Mouse (Mus musculus) ES-Bruce4 (cell line): ENCODE data around the gene Uvssa. TPM values are rescaled to one million over a fixed set of nuclear protein-coding genes. Genes with fewer than 3 reads are reported as not detected.

Source experiments
- H3K27ac ChIP-seq: 2 replicates; pipeline ENCODE4 v1.5.1; 2012; ENCODE audit warnings: low read length, inconsistent platforms; ENCODE audit not compliant: insufficient read depth
- H3K27me3 ChIP-seq: 2 replicates; pipeline ENCODE4 v1.6.1; 2012; ENCODE audit warnings: mild to moderate bottlenecking, low read length, inconsistent platforms; ENCODE audit not compliant: control insufficient read depth, poor library complexity, insufficient read depth, severe bottlenecking
- H3K36me3 ChIP-seq: 2 replicates; pipeline ENCODE4 v1.6.1; 2012; ENCODE audit warnings: inconsistent platforms, mild to moderate bottlenecking, low read length, moderate library complexity; ENCODE audit not compliant: control insufficient read depth, poor library complexity, insufficient read depth, severe bottlenecking
- H3K4me1 ChIP-seq: one replicate; pipeline ENCODE4 v1.8.1; 2011; ENCODE audit warnings: low read length; ENCODE audit not compliant: control insufficient read depth, insufficient read depth
- H3K4me3 ChIP-seq: 2 replicates; pipeline ENCODE4 v1.5.1; 2011; ENCODE audit warnings: low read depth, mild to moderate bottlenecking, low read length
- H3K9ac ChIP-seq: 2 replicates; pipeline ENCODE4 v1.6.1; 2012; ENCODE audit warnings: low read depth, mild to moderate bottlenecking, inconsistent platforms; ENCODE audit not compliant: poor library complexity, severe bottlenecking
- H3K9me3 ChIP-seq: replicated peaks from 2 replicates; pipeline ENCODE4 v1.6.1; 2012; ENCODE audit warnings: mild to moderate bottlenecking, low read length, inconsistent platforms; ENCODE audit not compliant: control insufficient read depth, poor library complexity, insufficient read depth, severe bottlenecking
- CTCF ChIP-seq: IDR thresholded peaks from one replicate; pipeline ENCODE4 v1.8.1; 2011; ENCODE audit warnings: low read depth, low read length
- EP300 ChIP-seq: IDR thresholded peaks from 2 replicates; pipeline ENCODE4 v1.6.1; 2011; ENCODE audit warnings: low read depth, low read length; ENCODE audit not compliant: insufficient read depth
- POLR2A ChIP-seq: IDR thresholded peaks from one replicate; pipeline ENCODE4 v1.8.1; 2011; ENCODE audit warnings: low read length; ENCODE audit not compliant: insufficient read depth
- polyA plus RNA-seq: library from polyadenylated mRNA; stranded (reverse); fragments of >200 nt; gene quantifications from 2 replicates; pipeline ENCODE4 v1.2.4, GENCODE M21; 2011; ENCODE audit warnings: low read depth; ENCODE audit not compliant: missing spikeins, insufficient read depth, insufficient read length

Gene Uvssa
- polyA plus RNA-seq, 1 experiment: 6.9 TPM

DNA sequence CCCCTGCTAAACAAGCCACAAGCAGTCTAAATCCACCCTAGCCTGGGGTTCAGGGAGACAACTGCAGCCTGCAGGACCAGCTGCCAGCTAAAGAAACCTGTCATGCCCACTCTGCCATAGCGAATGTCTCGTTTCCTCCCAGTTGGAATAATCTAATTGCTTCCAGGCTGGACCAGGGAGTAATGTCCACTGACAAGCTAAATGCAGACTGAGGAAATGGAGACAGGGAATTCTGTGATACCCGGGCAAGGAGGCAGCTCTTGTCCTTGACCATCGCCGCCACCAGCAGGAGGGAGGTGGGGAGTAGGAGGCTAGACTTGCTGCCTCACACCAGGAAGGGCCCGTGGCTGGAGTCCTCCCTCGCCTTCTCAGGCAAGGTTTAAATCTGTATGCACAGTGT is 86.0 kb downstream of the Uvssa start:
- H3K4me1 ChIP-seq: no peaks in the 10 kb centered on the region
- H3K4me3 ChIP-seq: no peak overlapping the region
- H3K9me3 ChIP-seq: no peaks in the 10 kb centered on the region
- no peaks in the 10 kb centered on the region for H3K27me3 ChIP-seq
- no peak overlapping the region for H3K9ac ChIP-seq
- no peaks in the 10 kb centered on the region for H3K36me3 ChIP-seq
- H3K27ac ChIP-seq: no peak overlapping the region
- TF ChIP-seq CTCF (no peak), EP300 (no peak), POLR2A (no peak)

DNA sequence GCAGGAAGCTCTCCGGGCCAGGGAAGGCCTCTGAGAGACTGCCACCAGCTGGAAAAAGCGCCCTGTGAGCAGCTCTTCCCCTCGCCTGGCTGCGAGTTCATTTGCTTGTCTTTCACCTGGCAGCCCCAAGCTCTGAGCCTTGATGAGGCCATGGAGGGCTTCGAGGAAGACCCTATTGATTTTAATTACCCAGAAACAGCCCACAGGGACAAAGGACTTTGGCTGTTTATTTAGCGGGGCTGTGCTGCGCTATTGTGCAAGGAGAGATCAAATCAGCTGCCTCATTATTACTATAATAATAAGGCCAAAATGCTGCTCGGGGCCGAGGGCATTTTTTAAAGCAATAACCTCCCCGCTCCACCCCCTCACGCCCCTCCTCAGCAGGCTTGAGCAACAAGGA is 87.1 kb downstream of the Uvssa start:
- no peaks in the 10 kb centered on the region; the same call in 1 of the 2 replicates for H3K27me3 ChIP-seq
- H3K4me1 ChIP-seq: no peaks in the 10 kb centered on the region
- no peak overlapping the region for H3K9ac ChIP-seq
- no peaks in the 10 kb centered on the region for H3K9me3 ChIP-seq
- no peak overlapping the region for H3K27ac ChIP-seq
- no peaks in the 10 kb centered on the region for H3K36me3 ChIP-seq
- no peak overlapping the region for H3K4me3 ChIP-seq
- TF ChIP-seq POLR2A (no peak), CTCF (no peak), EP300 (no peak)

Other genes starting within 250 kb of the Uvssa start
- 0.59 and 0.87 TPM in 2 replicates for gene Spon2, start 160.1 kb upstream of the Uvssa start, polyA plus RNA-seq
- gene Ctbp1, start 103.6 kb upstream of the Uvssa start, polyA plus RNA-seq: 61.0 and 68.5 TPM in 2 replicates
- 90.5 and 96.8 TPM in 2 replicates for gene Maea, start 43.0 kb upstream of the Uvssa start, polyA plus RNA-seq
- gene Nkx1-1, start 55.4 kb downstream of the Uvssa start, polyA plus RNA-seq: not detected in 2 replicates